Mouse (Mus musculus) testis, adult 2 months (tissue): ENCODE results near the gene Olfr187.

Source experiments
- CTCF ChIP-seq: fragments of 200-500 bp; IDR thresholded peaks from 2 replicates; pipeline ENCODE4 v1.5.1; 2012; ENCODE audit warnings: low read depth, mild to moderate bottlenecking, inconsistent platforms, low read length, moderate library complexity; ENCODE audit not compliant: control insufficient read depth, insufficient read depth, insufficient replicate concordance
- POLR2A ChIP-seq: fragments of 200-500 bp; IDR thresholded peaks from 2 replicates; pipeline ENCODE4 v1.6.1; 2012; ENCODE audit warnings: low read depth, mild to moderate bottlenecking, inconsistent platforms, low read length, moderate library complexity; ENCODE audit not compliant: control insufficient read depth

DNA sequence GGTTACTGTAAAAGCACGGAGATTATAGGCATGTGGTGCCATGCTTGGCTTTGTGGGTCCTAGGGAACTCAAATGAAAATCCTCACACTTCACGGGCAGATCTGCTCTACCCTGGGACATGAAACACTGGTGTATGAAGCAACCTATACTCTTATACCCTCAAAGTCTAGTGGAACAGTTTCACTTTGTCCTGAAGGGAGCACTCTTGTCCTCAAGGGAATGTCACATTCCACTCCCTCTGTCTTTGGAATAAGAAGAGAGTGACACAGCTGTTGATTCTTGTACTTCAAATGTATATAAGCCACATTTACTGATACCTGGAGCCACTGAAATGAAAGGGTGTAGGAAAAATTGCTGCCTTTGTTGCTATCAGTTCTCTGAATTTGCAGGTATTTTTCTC is 44.5 kb downstream of the Olfr187 start, which contains the start of gene Olfr183:
- no peak for TF ChIP-seq POLR2A
- no peak for TF ChIP-seq CTCF
